Mouse (Mus musculus): ENCODE measurements around the gene Denr. TPM values are rescaled to one million over a fixed set of nuclear protein-coding genes. Genes with fewer than 3 reads are reported as not detected.

Denr gene
- polyA plus RNA-seq, 1 experiment from 2014 or later: 130 TPM

DNA sequence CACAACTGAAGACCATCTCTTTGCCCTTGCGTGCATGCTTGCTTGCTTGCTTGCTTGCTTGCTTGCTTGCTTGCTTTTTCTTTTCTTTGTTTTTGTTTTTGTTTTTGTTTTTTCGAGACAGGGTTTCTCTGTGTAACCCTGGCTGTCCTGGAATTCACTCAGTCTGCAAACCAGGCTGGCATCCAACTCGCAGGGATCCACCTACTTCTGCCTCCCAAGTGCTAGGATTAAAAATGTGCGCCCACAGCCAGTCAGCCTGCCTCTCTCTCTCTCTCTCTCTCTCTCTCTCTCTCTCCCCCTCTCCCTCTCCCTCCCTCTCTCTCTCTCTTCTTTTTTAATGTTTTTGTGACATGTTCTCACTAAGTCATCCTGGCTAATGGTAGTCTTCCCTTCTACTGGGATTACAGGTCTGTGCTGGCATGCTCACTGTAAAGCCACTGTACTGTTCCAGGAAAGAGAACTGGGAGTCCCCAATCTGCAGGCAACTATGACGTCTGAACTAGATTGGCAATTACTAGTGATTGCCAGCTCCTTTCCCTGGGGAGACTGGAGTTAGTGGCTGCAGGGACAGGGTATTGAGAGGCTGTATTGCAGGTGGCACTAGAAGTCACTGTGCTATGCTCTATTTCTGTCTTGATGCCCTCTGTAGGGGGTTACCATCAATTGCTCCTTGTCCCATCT, 45.5 kb downstream of the Denr start:
- Histone ChIP-seq H3K4me1 (ENCODE audit: insufficient read depth) (no peaks in the 10 kb centered on the region), H3K9me3 (ENCODE audit: low read depth, low read length) (no peaks in the 10 kb centered on the region), H3K27me3 (ENCODE audit: insufficient read depth, low read length) (no peaks in the 10 kb centered on the region), H3K9ac (no peak overlapping the region), H3K4me3 (ENCODE audit: low read depth, low read length) (no peak overlapping the region), H3K27ac (ENCODE audit: low read depth) (no peak overlapping the region), H3K36me3 (ENCODE audit: insufficient read depth) (no peaks in the 10 kb centered on the region), H3K4me2 (no peak overlapping the region)
- ATAC-seq (ENCODE audit: insufficient read depth) (no peak), DNase-seq (no peak)
- no peak for TF ChIP-seq CTCF (IDR thresholded peaks at IDR 0.05; ENCODE audit: low read depth)
- 56% methylated on average over 5 of the region's 5 CpGs for WGBS

- WGBS: 86% methylated on average over 8 of the region's 8 CpGs
- ATAC-seq (ENCODE audit: insufficient read depth): no peak
- no peak overlapping the region for H3K4me2 ChIP-seq
Measured at GRCm38 (mm10) chr5:123957213-123957612, 50.2 kb downstream of the Denr start.

DNA sequence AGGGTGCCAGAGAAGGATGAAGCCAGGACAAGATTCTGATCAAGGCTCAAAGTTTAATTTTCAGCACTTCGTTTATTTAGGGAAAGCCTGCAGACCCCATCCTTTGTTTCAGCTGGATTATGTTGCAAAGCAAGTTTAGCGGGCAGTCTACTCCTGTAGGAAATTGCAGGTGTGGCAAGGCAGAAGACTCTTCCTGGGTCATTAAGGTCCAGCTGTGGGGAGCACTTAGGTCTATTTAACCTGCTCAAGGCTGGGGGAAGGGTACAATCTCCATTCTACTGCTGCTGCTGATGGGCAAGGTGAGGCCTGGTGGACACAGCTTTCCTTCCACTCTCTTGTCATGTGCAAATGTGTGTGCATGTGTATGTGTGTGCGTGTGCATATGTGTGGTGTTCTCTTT, 52.0 kb downstream of the Denr start:
- ATAC-seq (ENCODE audit: insufficient read depth) (no peak), DNase-seq (no peak)
- H3K4me1 ChIP-seq (ENCODE audit: insufficient read depth): no peaks in the 10 kb centered on the region
- H3K36me3 ChIP-seq (ENCODE audit: insufficient read depth): no peaks in the 10 kb centered on the region
- H3K4me3 ChIP-seq (ENCODE audit: low read depth, low read length): no peak overlapping the region
- TF ChIP-seq CTCF (IDR thresholded peaks at IDR 0.05; ENCODE audit: low read depth): no peak
- H3K27ac ChIP-seq (ENCODE audit: low read depth): no peak overlapping the region
- H3K4me2 ChIP-seq: no peak overlapping the region
- no peaks in the 10 kb centered on the region for H3K9me3 ChIP-seq (ENCODE audit: low read depth, low read length)
- no peaks in the 10 kb centered on the region for H3K27me3 ChIP-seq (ENCODE audit: insufficient read depth, low read length)
- WGBS: 72% methylated on average over 3 of the region's 3 CpGs
- no peak overlapping the region for H3K9ac ChIP-seq

More at GRCm38 (mm10) chr5:123957213-123957612, 50.2 kb downstream of the Denr start:
- Histone ChIP-seq H3K9me3 (ENCODE audit: low read depth, low read length) (no peaks in the 10 kb centered on the region), H3K27ac (ENCODE audit: low read depth) (no peak overlapping the region), H3K4me3 (ENCODE audit: low read depth, low read length) (no peak overlapping the region), H3K9ac (no peak overlapping the region), H3K27me3 (ENCODE audit: insufficient read depth, low read length) (no peaks in the 10 kb centered on the region), H3K4me1 (ENCODE audit: insufficient read depth) (no peaks in the 10 kb centered on the region), H3K36me3 (ENCODE audit: insufficient read depth) (no peaks in the 10 kb centered on the region)
- DNase-seq: no peak
- TF ChIP-seq CTCF (IDR thresholded peaks at IDR 0.05; ENCODE audit: low read depth): no peak

DNA sequence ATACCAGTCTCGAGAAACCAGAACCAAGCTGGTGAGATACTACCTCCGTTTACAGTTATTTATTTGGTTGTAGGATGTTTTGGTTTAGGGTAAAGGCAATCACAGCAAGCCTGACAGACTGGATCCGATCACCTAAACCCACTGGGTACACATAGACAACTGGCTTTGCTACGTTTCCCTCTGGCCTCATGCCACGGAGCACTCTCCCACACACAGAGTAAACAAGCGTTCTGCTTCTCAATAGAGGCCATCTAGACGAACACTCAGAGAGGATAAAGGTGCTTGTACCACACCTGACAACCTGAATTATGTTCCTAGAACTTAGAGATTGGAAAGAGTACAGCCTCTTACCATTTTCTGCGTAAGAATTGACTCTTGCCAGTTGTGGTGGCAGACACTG, 53.2 kb downstream of the Denr start:
- H3K9ac ChIP-seq: no peak overlapping the region
- DNase-seq: no peak
- ATAC-seq (ENCODE audit: insufficient read depth): no peak
- H3K4me3 ChIP-seq (ENCODE audit: low read depth, low read length): no peak overlapping the region
- H3K4me1 ChIP-seq (ENCODE audit: insufficient read depth): no peaks in the 10 kb centered on the region
- no peak overlapping the region for H3K4me2 ChIP-seq
- H3K27ac ChIP-seq (ENCODE audit: low read depth): no peak overlapping the region
- no peaks in the 10 kb centered on the region for H3K36me3 ChIP-seq (ENCODE audit: insufficient read depth)
- no peaks in the 10 kb centered on the region for H3K27me3 ChIP-seq (ENCODE audit: insufficient read depth, low read length)
- no peak for TF ChIP-seq CTCF (IDR thresholded peaks at IDR 0.05; ENCODE audit: low read depth)
- H3K9me3 ChIP-seq (ENCODE audit: low read depth, low read length): no peaks in the 10 kb centered on the region
- WGBS: 51% methylated on average over 8 of the region's 8 CpGs

GRCm38 (mm10) chr5:123961046-123961445, 54.1 kb downstream of the Denr start:
- 75% methylated on average over 12 of the region's 12 CpGs for WGBS
- no peaks in the 10 kb centered on the region for H3K9me3 ChIP-seq (ENCODE audit: low read depth, low read length)
- TF ChIP-seq CTCF (IDR thresholded peaks at IDR 0.05; ENCODE audit: low read depth): no peak
- no peaks in the 10 kb centered on the region for H3K4me1 ChIP-seq (ENCODE audit: insufficient read depth)
- H3K4me2 ChIP-seq: no peak overlapping the region
- H3K27ac ChIP-seq (ENCODE audit: low read depth): no peak overlapping the region
- H3K36me3 ChIP-seq (ENCODE audit: insufficient read depth): no peaks in the 10 kb centered on the region
- H3K9ac ChIP-seq: no peak overlapping the region
- no peak overlapping the region for H3K4me3 ChIP-seq (ENCODE audit: low read depth, low read length)
- ATAC-seq (ENCODE audit: insufficient read depth) (no peak), DNase-seq (no peak)
- H3K27me3 ChIP-seq (ENCODE audit: insufficient read depth, low read length): no peaks in the 10 kb centered on the region

- DNase-seq (no peak), ATAC-seq (ENCODE audit: insufficient read depth) (no peak)
- Histone ChIP-seq H3K4me1 (ENCODE audit: insufficient read depth) (no peaks in the 10 kb centered on the region), H3K4me3 (ENCODE audit: low read depth, low read length) (no peak overlapping the region), H3K27me3 (ENCODE audit: insufficient read depth, low read length) (no peaks in the 10 kb centered on the region), H3K9me3 (ENCODE audit: low read depth, low read length) (no peaks in the 10 kb centered on the region), H3K36me3 (ENCODE audit: insufficient read depth) (no peaks in the 10 kb centered on the region), H3K27ac (ENCODE audit: low read depth) (no peak overlapping the region), H3K4me2 (no peak overlapping the region), H3K9ac (no peak overlapping the region)
- no peak for TF ChIP-seq CTCF (IDR thresholded peaks at IDR 0.05; ENCODE audit: low read depth)
- WGBS: 85% methylated on average over 4 of the region's 4 CpGs
Measured at GRCm38 (mm10) chr5:123964208-123964607, 57.2 kb downstream of the Denr start.

DNA sequence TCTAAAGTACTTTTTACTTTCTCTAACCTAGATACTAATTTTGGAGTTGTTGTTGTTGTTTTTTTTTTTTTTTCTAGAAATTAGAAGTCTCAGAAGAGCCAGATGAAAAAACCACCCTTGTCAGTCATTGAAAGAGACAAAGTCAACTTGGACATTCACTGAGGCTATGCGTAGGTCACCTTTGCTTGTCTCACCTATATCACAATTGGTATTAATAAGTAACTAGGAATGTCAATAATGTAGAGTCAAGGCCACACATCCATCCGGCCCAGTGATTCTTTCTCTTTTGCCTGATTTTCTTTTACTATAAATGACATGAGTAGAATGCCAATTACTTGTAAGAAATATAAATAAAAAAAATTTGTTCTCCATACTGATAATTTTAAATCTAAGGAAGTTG, 59.8 kb downstream of the Denr start:
- Histone ChIP-seq H3K4me2 (no peak overlapping the region), H3K27me3 (ENCODE audit: insufficient read depth, low read length) (no peaks in the 10 kb centered on the region), H3K36me3 (ENCODE audit: insufficient read depth) (no peaks in the 10 kb centered on the region), H3K4me1 (ENCODE audit: insufficient read depth) (no peaks in the 10 kb centered on the region), H3K9me3 (ENCODE audit: low read depth, low read length) (no peaks in the 10 kb centered on the region), H3K4me3 (ENCODE audit: low read depth, low read length) (no peak overlapping the region), H3K27ac (ENCODE audit: low read depth) (no peak overlapping the region), H3K9ac (no peak overlapping the region)
- 71% methylated on average over 2 of the region's 2 CpGs for WGBS
- DNase-seq (no peak), ATAC-seq (ENCODE audit: insufficient read depth) (no peak)
- no peak for TF ChIP-seq CTCF (IDR thresholded peaks at IDR 0.05; ENCODE audit: low read depth)
